In genomic region chr14:20451302-20451701, GRCm38 (mm10) we compare ENCODE assay signal across 8 mouse cellular contexts. TPM values are rescaled to one million over a fixed set of nuclear protein-coding genes. Genes with fewer than 3 reads are reported as not detected.
DNase-seq lines count a peak whose midpoint lies in the region; ATAC-seq and TF ChIP-seq lines count a peak whose summit lies in the region.

No protein-coding gene starts in this region.

- peak overlapping the region; percentile 92 for H3K4me2 ChIP-seq in liver, embryonic 11.5 days
- H3K4me2 ChIP-seq in stomach, postnatal 0 days (replicated peaks; ENCODE audit: low read depth), result peak overlapping the region; percentile 65

- TF ChIP-seq EP300 in stomach, postnatal 0 days (optimal IDR thresholded peaks at IDR 0.05), result no peak

- H3K9me3 ChIP-seq in megakaryocyte, embryonic 14.5 days, result peaks cover 2% of the 10 kb centered on the region; the same call in 1 of the 2 replicates
- no peaks in the 10 kb centered on the region for H3K9me3 ChIP-seq in liver, embryonic 11.5 days (ENCODE audit: control insufficient read depth, low read length)
- H3K9me3 ChIP-seq in stomach, postnatal 0 days (ENCODE audit: control insufficient read depth, low read length), result no peaks in the 10 kb centered on the region

- H3K27ac ChIP-seq in liver, embryonic 11.5 days (ENCODE audit: low read depth, low read length), result no peak overlapping the region
- H3K27ac ChIP-seq in stomach, postnatal 0 days (replicated peaks), result no peak overlapping the region

- ATAC-seq in megakaryocyte, adult 5-6 weeks (ENCODE audit: poor library complexity, severe bottlenecking), result no peak
- ATAC-seq in liver, embryonic 11.5 days (replicated peaks; ENCODE audit: low FRiP score), result no peak
- ATAC-seq in stomach, postnatal 0 days (ENCODE audit: low FRiP score, low TSS enrichment), result no peak

- 18% methylated on average over 2 of the region's 2 CpGs for WGBS in liver, embryonic 11.5 days
- WGBS in stomach, postnatal 0 days, result 11% methylated on average over 2 of the region's 2 CpGs

- H3K9ac ChIP-seq in liver, embryonic 11.5 days (ENCODE audit: low read depth, low read length), result peak overlapping the region; percentile 60; the same call in 1 of the 2 replicates
- peak overlapping the region; percentile 53 for H3K9ac ChIP-seq in stomach, postnatal 0 days (ENCODE audit: low read length)

- peak overlapping the region; percentile 88 for H3K4me3 ChIP-seq in megakaryocyte, embryonic 14.5 days (replicated peaks)
- H3K4me3 ChIP-seq in liver, embryonic 11.5 days (ENCODE audit: low read depth, low read length), result peak overlapping the region; percentile 53
- peak overlapping the region; percentile 41; the same call in 1 of the 2 replicates for H3K4me3 ChIP-seq in stomach, postnatal 0 days (ENCODE audit: low read depth, low read length)

- peak; percentile 19 to 26 for DNase-seq in cerebellum, postnatal 10 days
- no peak for DNase-seq in cerebellum, adult 8-10 months
- DNase-seq in liver, embryonic 11.5 days (ENCODE audit: low spot score), result no peak
- DNase-seq in stomach, postnatal 0 days (ENCODE audit: low spot score), result no peak
- no peak for DNase-seq in ovary, postnatal 36 days (ENCODE audit: low spot score)
- no peak for DNase-seq in c-Kit-positive CD71-positive TER-119-positive erythroid progenitor cells, embryonic 14.5 days (ENCODE audit: low spot score)

- H3K27me3 ChIP-seq in megakaryocyte, embryonic 14.5 days (replicated peaks), result no peaks in the 10 kb centered on the region
- H3K27me3 ChIP-seq in liver, embryonic 11.5 days (replicated peaks; ENCODE audit: control insufficient read depth, insufficient read depth, low read length), result no peaks in the 10 kb centered on the region
- H3K27me3 ChIP-seq in stomach, postnatal 0 days (ENCODE audit: control insufficient read depth, insufficient read depth, low read length), result no peaks in the 10 kb centered on the region

- H3K36me3 ChIP-seq in megakaryocyte, embryonic 14.5 days (replicated peaks; ENCODE audit: low read length), result peaks cover 25% of the 10 kb centered on the region
- H3K36me3 ChIP-seq in liver, embryonic 11.5 days (ENCODE audit: control insufficient read depth, insufficient read depth, low read length), result peaks cover 8% of the 10 kb centered on the region
- H3K36me3 ChIP-seq in stomach, postnatal 0 days (ENCODE audit: control insufficient read depth, insufficient read depth, low read length), result peaks cover 3% of the 10 kb centered on the region

- peaks cover 20% of the 10 kb centered on the region for H3K4me1 ChIP-seq in megakaryocyte, embryonic 14.5 days
- peaks cover 8% of the 10 kb centered on the region; the same call in 1 of the 2 replicates for H3K4me1 ChIP-seq in liver, embryonic 11.5 days (replicated peaks; ENCODE audit: control insufficient read depth, insufficient read depth, low read length)
- H3K4me1 ChIP-seq in stomach, postnatal 0 days (replicated peaks; ENCODE audit: control insufficient read depth, insufficient read depth), result no peaks in the 10 kb centered on the region

- TF ChIP-seq CTCF in stomach, postnatal 0 days (IDR thresholded peaks at IDR 0.05; ENCODE audit: low read depth), result no peak

RNA-seq across cellular contexts. Expression of gene Cfap70, which starts 0.7 kb away (rescaled TPM):
- not detected in 2 replicates for polyA plus RNA-seq in megakaryocyte, embryonic 14.5 days (2012; ENCODE audit: insufficient read depth, low replicate concordance)
- not detected in 2 replicates for total RNA-seq in megakaryocyte, adult 5-6 weeks (2015)
- total RNA-seq in megakaryocyte, adult 5-6 weeks (2017), result not detected in 2 replicates
- 0.17 TPM in 1 of 2 replicates, not detected in the other for polyA plus RNA-seq in liver, embryonic 11.5 days (2014; fragmentation: Nextera tagmentation; extraction: Ambion mirVana)
- polyA plus RNA-seq in stomach, postnatal 0 days (2015; fragmentation: Nextera tagmentation; extraction: Ambion mirVana), result 0.16 and 0.25 TPM in 2 replicates

RNA-seq across cellular contexts. Expression of gene Anxa7, which starts 28.6 kb away (rescaled TPM):
- 37.0 and 167 TPM in 2 replicates for polyA plus RNA-seq in megakaryocyte, embryonic 14.5 days (2012; ENCODE audit: insufficient read depth, low replicate concordance)
- 99.1 and 113 TPM in 2 replicates for total RNA-seq in megakaryocyte, adult 5-6 weeks (2015)
- total RNA-seq in megakaryocyte, adult 5-6 weeks (2017), result 117 and 128 TPM in 2 replicates
- 52.8 and 56.5 TPM in 2 replicates for polyA plus RNA-seq in liver, embryonic 11.5 days (2014; fragmentation: Nextera tagmentation; extraction: Ambion mirVana)
- polyA plus RNA-seq in stomach, postnatal 0 days (2015; fragmentation: Nextera tagmentation; extraction: Ambion mirVana), result 82.4 and 86.3 TPM in 2 replicates

RNA-seq across cellular contexts. Expression of gene Mss51, which starts 45.4 kb away (rescaled TPM):
- not detected in 2 replicates for polyA plus RNA-seq in megakaryocyte, embryonic 14.5 days (2012; ENCODE audit: insufficient read depth, low replicate concordance)
- total RNA-seq in megakaryocyte, adult 5-6 weeks (2015), result 1.2 and 3.2 TPM in 2 replicates
- 0.51 and 0.85 TPM in 2 replicates for total RNA-seq in megakaryocyte, adult 5-6 weeks (2017)
- polyA plus RNA-seq in liver, embryonic 11.5 days (2014; fragmentation: Nextera tagmentation; extraction: Ambion mirVana), result 0.86 and 1.2 TPM in 2 replicates
- 0.18 and 0.38 TPM in 2 replicates for polyA plus RNA-seq in stomach, postnatal 0 days (2015; fragmentation: Nextera tagmentation; extraction: Ambion mirVana)

RNA-seq across cellular contexts. Expression of gene Mrps16, which starts 57.9 kb away (rescaled TPM):
- 17.7 and 18.6 TPM in 2 replicates for polyA plus RNA-seq in megakaryocyte, embryonic 14.5 days (2012; ENCODE audit: insufficient read depth, low replicate concordance)
- 60.7 and 78.0 TPM in 2 replicates for total RNA-seq in megakaryocyte, adult 5-6 weeks (2015)
- 22.2 and 43.8 TPM in 2 replicates for total RNA-seq in megakaryocyte, adult 5-6 weeks (2017)
- 116 and 119 TPM in 2 replicates for polyA plus RNA-seq in liver, embryonic 11.5 days (2014; fragmentation: Nextera tagmentation; extraction: Ambion mirVana)
- polyA plus RNA-seq in stomach, postnatal 0 days (2015; fragmentation: Nextera tagmentation; extraction: Ambion mirVana), result 65.0 and 77.4 TPM in 2 replicates

Comparison
In these comparisons a context has a peak if more than half of its experiments do, and no peak if none do; other contexts are left out.
1. DNase-seq: peak in cerebellum, postnatal 10 days (2 of 2); none in cerebellum, adult 8-10 months (single experiment), liver, embryonic 11.5 days (single experiment), stomach, postnatal 0 days (single experiment), ovary, postnatal 36 days (single experiment) and c-Kit-positive CD71-positive TER-119-positive erythroid progenitor cells, embryonic 14.5 days (single experiment).
2. Peak in every context shown above with its lines, with median percentiles within 50 percentile points of each other: H3K4me3 ChIP-seq.